Mouse (Mus musculus) activated CD4-positive, CD25-positive, alpha-beta regulatory T cell, adult 4 months (primary cell): ENCODE measurements around the gene Nlgn2. TPM values are rescaled to one million over a fixed set of nuclear protein-coding genes. Genes with fewer than 3 reads are reported as not detected.

ENCODE experiments used
- ATAC-seq: one replicate; pipeline ENCODE4 v1.8.0; 2017
- polyA plus RNA-seq, 2 experiments: library from polyadenylated mRNA; unstranded; fragments of 100-300 nt; shearing (Covaris generic); gene quantifications; one replicate each; pipeline ENCODE4 v1.2.1; 2017

The Nlgn2 gene
- polyA plus RNA-seq, 2 experiments from 2014 or later: 0.59 to 0.66 TPM

GRCm38 (mm10) chr11:69793429-69793828 is 44.2 kb downstream of the Nlgn2 start:
- no peak for ATAC-seq

GRCm38 (mm10) chr11:69791420-69791819 is 46.2 kb downstream of the Nlgn2 start:
- no peak for ATAC-seq

GRCm38 (mm10) chr11:69789431-69789830 is 48.2 kb downstream of the Nlgn2 start:
- no peak for ATAC-seq

- no peak for ATAC-seq
These were observed 50.3 kb downstream of the Nlgn2 start for GRCm38 (mm10) chr11:69787306-69787705.

- ATAC-seq: no peak
These were observed 52.8 kb downstream of the Nlgn2 start for GRCm38 (mm10) chr11:69784793-69785272.

- no peak for ATAC-seq
These were observed 55.8 kb downstream of the Nlgn2 start for GRCm38 (mm10) chr11:69781828-69782227.

GRCm38 (mm10) chr11:69778985-69779384 is 58.6 kb downstream of the Nlgn2 start:
- no peak for ATAC-seq

GRCm38 (mm10) chr11:69778258-69778982 is 59.2 kb downstream of the Nlgn2 start:
- ATAC-seq: no peak

- ATAC-seq: no peak
These were observed 59.9 kb downstream of the Nlgn2 start for GRCm38 (mm10) chr11:69777504-69778257.

GRCm38 (mm10) chr11:69776488-69776887 is 61.1 kb downstream of the Nlgn2 start:
- ATAC-seq: no peak

- ATAC-seq: no peak
These were observed 61.9 kb downstream of the Nlgn2 start for GRCm38 (mm10) chr11:69775716-69776115.

GRCm38 (mm10) chr11:69774961-69775360 is 62.6 kb downstream of the Nlgn2 start:
- ATAC-seq: no peak

Other genes with a start within 250 kb of the Nlgn2 start
- gene Atp1b2, start 231.8 kb downstream of the Nlgn2 start, polyA plus RNA-seq: under 1 TPM in 1 of 2 experiments, not detected in 1; 0.46 TPM
- gene Shbg, start 219.9 kb downstream of the Nlgn2 start, polyA plus RNA-seq: not detected
- not detected for gene Sat2, start 215.8 kb downstream of the Nlgn2 start, polyA plus RNA-seq
- gene Fxr2, start 204.8 kb downstream of the Nlgn2 start, polyA plus RNA-seq: 1 to 10 TPM; 6.5 to 7.1 TPM
- gene Sox15, start 182.5 kb downstream of the Nlgn2 start, polyA plus RNA-seq: not detected
- 10 to 100 TPM; 41.3 to 59.7 TPM for gene Mpdu1, start 175.1 kb downstream of the Nlgn2 start, polyA plus RNA-seq
- gene Cd68, start 171.6 kb downstream of the Nlgn2 start, polyA plus RNA-seq: 1 to 10 TPM; 3.3 to 5.3 TPM
- gene Eif4a1, start 165.4 kb downstream of the Nlgn2 start, polyA plus RNA-seq: 100 to 1,000 TPM; 202 to 297 TPM
- 10 to 100 TPM; 32.7 to 33.0 TPM for gene Senp3, start 155.7 kb downstream of the Nlgn2 start, polyA plus RNA-seq
- gene Tnfsf13, start 152.0 kb downstream of the Nlgn2 start, polyA plus RNA-seq: not detected
- not detected for gene Tnfsf12, start 141.9 kb downstream of the Nlgn2 start, polyA plus RNA-seq
- not detected for gene Tnfsfm13, start 141.7 kb downstream of the Nlgn2 start, polyA plus RNA-seq
- 10 to 100 TPM; 24.0 to 28.8 TPM for gene Polr2a, start 79.1 kb downstream of the Nlgn2 start, polyA plus RNA-seq
- gene Slc35g3, start 75.8 kb downstream of the Nlgn2 start, polyA plus RNA-seq: not detected
- gene Zbtb4, start 71.9 kb downstream of the Nlgn2 start, polyA plus RNA-seq: 1 to 10 TPM; 7.8 to 8.1 TPM
- gene Chrnb1, start 41.8 kb downstream of the Nlgn2 start, polyA plus RNA-seq: 1 to 10 TPM in 1 of 2 experiments, under 1 TPM in 1; 0.66 to 4.1 TPM
- not detected for gene Fgf11, start 35.9 kb downstream of the Nlgn2 start, polyA plus RNA-seq
- gene Tmem102, start 32.2 kb downstream of the Nlgn2 start, polyA plus RNA-seq: not detected
- gene Gm39566, start 22.5 kb downstream of the Nlgn2 start, polyA plus RNA-seq: under 1 TPM in 1 of 2 experiments, not detected in 1; 0.08 TPM
- gene Spem2, start 19.3 kb downstream of the Nlgn2 start, polyA plus RNA-seq: not detected
- not detected for gene Spem1, start 15.6 kb downstream of the Nlgn2 start, polyA plus RNA-seq
- 100 to 1,000 TPM; 127 to 138 TPM for gene Tmem256, start 730 bp upstream of the Nlgn2 start, polyA plus RNA-seq
- gene Plscr3, start 8.6 kb upstream of the Nlgn2 start, polyA plus RNA-seq: 10 to 100 TPM; 15.4 to 17.5 TPM
- not detected for gene Tnk1, start 20.9 kb upstream of the Nlgn2 start, polyA plus RNA-seq
- gene Tmem95, start 40.2 kb upstream of the Nlgn2 start, polyA plus RNA-seq: not detected
- under 1 TPM in 1 of 2 experiments, not detected in 1; 0.56 TPM for gene Kctd11, start 43.6 kb upstream of the Nlgn2 start, polyA plus RNA-seq
- gene Acap1, start 57.8 kb upstream of the Nlgn2 start, polyA plus RNA-seq: 100 to 1,000 TPM; 213 to 273 TPM
- gene 2810408A11Rik, start 63.2 kb upstream of the Nlgn2 start, polyA plus RNA-seq: 1 to 10 TPM; 1.1 to 1.2 TPM
- gene Neurl4, start 63.3 kb upstream of the Nlgn2 start, polyA plus RNA-seq: 1 to 10 TPM; 7.9 to 8.0 TPM
- 100 to 1,000 TPM in 1 of 2 experiments, 10 to 100 TPM in 1; 90.7 to 106 TPM for gene Gps2, start 76.1 kb upstream of the Nlgn2 start, polyA plus RNA-seq
- gene Eif5a, start 84.2 kb upstream of the Nlgn2 start, polyA plus RNA-seq: 1,000 to 10,000 TPM; 1,092 to 1,351 TPM
- gene Ybx2, start 98.0 kb upstream of the Nlgn2 start, polyA plus RNA-seq: not detected
- not detected for gene Slc2a4, start 110.4 kb upstream of the Nlgn2 start, polyA plus RNA-seq
- not detected for gene Cldn7, start 127.0 kb upstream of the Nlgn2 start, polyA plus RNA-seq
- 10 to 100 TPM; 21.4 to 24.8 TPM for gene Ctdnep1, start 143.4 kb upstream of the Nlgn2 start, polyA plus RNA-seq
- 10 to 100 TPM; 62.1 to 69.7 TPM for gene Elp5, start 144.7 kb upstream of the Nlgn2 start, polyA plus RNA-seq
- 100 to 1,000 TPM; 343 to 373 TPM for gene Gabarap, start 153.4 kb upstream of the Nlgn2 start, polyA plus RNA-seq
- gene Phf23, start 158.0 kb upstream of the Nlgn2 start, polyA plus RNA-seq: 10 to 100 TPM; 32.1 to 44.9 TPM
- gene Dvl2, start 162.8 kb upstream of the Nlgn2 start, polyA plus RNA-seq: 1 to 10 TPM; 2.7 to 3.9 TPM
- gene Acadvl, start 177.6 kb upstream of the Nlgn2 start, polyA plus RNA-seq: 100 to 1,000 TPM; 107 to 139 TPM
- 10 to 100 TPM in 1 of 2 experiments, 1 to 10 TPM in 1; 9.7 to 11.6 TPM for gene Dlg4, start 179.2 kb upstream of the Nlgn2 start, polyA plus RNA-seq
- not detected for gene Asgr1, start 216.3 kb upstream of the Nlgn2 start, polyA plus RNA-seq